Mouse (Mus musculus) kidney, embryonic 16.5 days (tissue): ENCODE measurements at regions not wholly inside any gene's neighbourhood (a gene's known extent, or its start where the extent isn't known, plus 50 kb on each side); places are given as distances from the start of the nearest gene placed in this dataset.

ENCODE experiments used
- ATAC-seq: fragments of 200-750 bp; cut with Nextera tagmentation; 2 replicates; pipeline ENCODE4 v1.8.0; 2017; ENCODE audit warnings: moderate TSS enrichment; ENCODE audit not compliant: low FRiP score, low TSS enrichment
- H3K27ac ChIP-seq: fragments of 300-500 bp; sonication (generic); 2 replicates; pipeline ENCODE4 v1.5.1; 2014; ENCODE audit warnings: low read length
- H3K27me3 ChIP-seq: fragments of 300-500 bp; sonication (generic); 2 replicates; pipeline ENCODE4 v1.6.1; 2014; ENCODE audit warnings: low read length, control low read depth, mixed read lengths; ENCODE audit not compliant: insufficient read depth
- H3K36me3 ChIP-seq: fragments of 300-500 bp; sonication (generic); 2 replicates; pipeline ENCODE4 v1.6.1; 2014; ENCODE audit warnings: low read length, control low read depth, mixed read lengths; ENCODE audit not compliant: insufficient read depth
- H3K4me1 ChIP-seq: fragments of 300-500 bp; sonication (generic); 2 replicates; pipeline ENCODE4 v1.6.1; 2014; ENCODE audit warnings: low read length, control low read depth, mixed read lengths; ENCODE audit not compliant: insufficient read depth
- H3K4me2 ChIP-seq: fragments of 300-500 bp; sonication (generic); replicated peaks from 2 replicates; pipeline ENCODE4 v1.6.1; 2014; ENCODE audit warnings: low read depth, low read length
- H3K4me3 ChIP-seq: fragments of 300-500 bp; sonication (generic); 2 replicates; pipeline ENCODE4 v1.5.1; 2014; ENCODE audit warnings: mild to moderate bottlenecking, low read length
- H3K9ac ChIP-seq: fragments of 300-500 bp; sonication (generic); replicated peaks from 2 replicates; pipeline ENCODE4 v1.6.1; 2014; ENCODE audit warnings: low read length
- H3K9me3 ChIP-seq: fragments of 300-500 bp; sonication (generic); 2 replicates; pipeline ENCODE4 v1.6.1; 2016; ENCODE audit warnings: low read length, control low read depth
- WGBS: fragments of 180-500 bp; shearing (Covaris S2); extraction: QIAGEN DNeasy Blood & Tissue Kit; methylation state at CpG from one replicate; pipeline ENCODE4 v1.1.7; 2014; 5-methylcytosine and 5-hydroxymethylcytosine counted together

- H3K4me2 ChIP-seq = no peak overlapping the region
- peak; percentile 71; the same call in 1 of the 2 replicates for ATAC-seq
- H3K4me3 ChIP-seq = no peak overlapping the region
- 52% methylated on average over 6 of the region's 6 CpGs for WGBS
- no peaks in the 10 kb centered on the region for H3K36me3 ChIP-seq
- 0 out of 2 replicates have a peak, but pooled peaks cover 3% of the 10 kb centered on the region for H3K4me1 ChIP-seq
- no peak overlapping the region for H3K9ac ChIP-seq
- no peaks in the 10 kb centered on the region for H3K9me3 ChIP-seq
- H3K27me3 ChIP-seq = no peaks in the 10 kb centered on the region
- H3K27ac ChIP-seq = no peak overlapping the region
These were observed 58.4 kb downstream of the Sox11 start for GRCm38 (mm10) chr12:27283964-27284363.

- H3K4me1 ChIP-seq = no peaks in the 10 kb centered on the region
- peak; percentile 42 for ATAC-seq
- H3K9me3 ChIP-seq = no peaks in the 10 kb centered on the region
- H3K27ac ChIP-seq = no peak overlapping the region
- no peaks in the 10 kb centered on the region for H3K27me3 ChIP-seq
- H3K36me3 ChIP-seq = no peaks in the 10 kb centered on the region
- H3K4me2 ChIP-seq = no peak overlapping the region
- H3K9ac ChIP-seq = no peak overlapping the region
- no peak overlapping the region for H3K4me3 ChIP-seq
These were observed 80.4 kb downstream of the Sox11 start for GRCm38 (mm10) chr12:27261965-27262364.

- ATAC-seq = peak; percentile 54; the same call in 1 of the 2 replicates
These were observed 88.2 kb downstream of the Sox11 start for GRCm38 (mm10) chr12:27254125-27254524.

GRCm38 (mm10) chr12:27251521-27251920 is 90.9 kb downstream of the Sox11 start:
- 76% methylated on average over 5 of the region's 5 CpGs for WGBS
- Histone ChIP-seq H3K27ac (no peak overlapping the region), H3K4me3 (no peak overlapping the region), H3K4me1 (peaks cover 5% of the 10 kb centered on the region; the same call in 1 of the 2 replicates), H3K27me3 (no peaks in the 10 kb centered on the region), H3K36me3 (no peaks in the 10 kb centered on the region), H3K9me3 (no peaks in the 10 kb centered on the region), H3K4me2 (no peak overlapping the region), H3K9ac (no peak overlapping the region)
- no peak for ATAC-seq

More at GRCm38 (mm10) chr12:27254125-27254524, 88.2 kb downstream of the Sox11 start:
- H3K4me1 ChIP-seq = peaks cover 5% of the 10 kb centered on the region; the same call in 1 of the 2 replicates
- no peak overlapping the region for H3K9ac ChIP-seq
- no peaks in the 10 kb centered on the region for H3K9me3 ChIP-seq
- no peak overlapping the region for H3K27ac ChIP-seq
- WGBS = 15% methylated on average over 3 of the region's 3 CpGs
- H3K27me3 ChIP-seq = no peaks in the 10 kb centered on the region
- no peaks in the 10 kb centered on the region for H3K36me3 ChIP-seq
- H3K4me2 ChIP-seq = no peak overlapping the region
- H3K4me3 ChIP-seq = no peak overlapping the region

- ATAC-seq = no peak
- no peaks in the 10 kb centered on the region for H3K9me3 ChIP-seq
- no peaks in the 10 kb centered on the region for H3K36me3 ChIP-seq
- H3K9ac ChIP-seq = no peak overlapping the region
- H3K4me3 ChIP-seq = no peak overlapping the region
- no peak overlapping the region for H3K4me2 ChIP-seq
- 86% methylated on average over 3 of the region's 3 CpGs for WGBS
- H3K4me1 ChIP-seq = no peaks in the 10 kb centered on the region
- no peak overlapping the region for H3K27ac ChIP-seq
- no peaks in the 10 kb centered on the region for H3K27me3 ChIP-seq
These were observed 93.9 kb downstream of the Sox11 start for GRCm38 (mm10) chr12:27248545-27248855.

GRCm38 (mm10) chr12:27247756-27248544 is 94.4 kb downstream of the Sox11 start:
- WGBS = 66% methylated on average over 10 of the region's 10 CpGs
- H3K27ac ChIP-seq = no peak overlapping the region
- no peak for ATAC-seq
- H3K4me1 ChIP-seq = no peaks in the 10 kb centered on the region
- no peak overlapping the region for H3K9ac ChIP-seq
- no peaks in the 10 kb centered on the region for H3K9me3 ChIP-seq
- H3K27me3 ChIP-seq = no peaks in the 10 kb centered on the region
- no peak overlapping the region for H3K4me3 ChIP-seq
- no peak overlapping the region for H3K4me2 ChIP-seq
- no peaks in the 10 kb centered on the region for H3K36me3 ChIP-seq

- no peaks in the 10 kb centered on the region for H3K36me3 ChIP-seq
- no peak overlapping the region for H3K27ac ChIP-seq
- H3K4me1 ChIP-seq = no peaks in the 10 kb centered on the region
- H3K27me3 ChIP-seq = no peaks in the 10 kb centered on the region
- H3K9me3 ChIP-seq = no peaks in the 10 kb centered on the region
- no peak overlapping the region for H3K9ac ChIP-seq
- WGBS = 64% methylated on average over 1 of the region's 1 CpGs
- H3K4me2 ChIP-seq = no peak overlapping the region
- ATAC-seq = no peak
- H3K4me3 ChIP-seq = no peak overlapping the region
These were observed 106.6 kb downstream of the Sox11 start for GRCm38 (mm10) chr12:27235748-27236147.

GRCm38 (mm10) chr12:27221541-27221940 is 120.8 kb downstream of the Sox11 start:
- no peaks in the 10 kb centered on the region for H3K9me3 ChIP-seq
- WGBS = 90% methylated on average over 3 of the region's 3 CpGs
- ATAC-seq = no peak

GRCm38 (mm10) chr12:27201191-27201590 is 141.2 kb downstream of the Sox11 start:
- Histone ChIP-seq H3K4me3 (no peak overlapping the region), H3K27me3 (no peaks in the 10 kb centered on the region), H3K9me3 (no peaks in the 10 kb centered on the region), H3K27ac (no peak overlapping the region), H3K9ac (no peak overlapping the region), H3K4me1 (no peaks in the 10 kb centered on the region), H3K4me2 (no peak overlapping the region), H3K36me3 (no peaks in the 10 kb centered on the region)
- WGBS = 59% methylated on average over 7 of the region's 7 CpGs
- ATAC-seq = no peak

More at GRCm38 (mm10) chr12:27221541-27221940, 120.8 kb downstream of the Sox11 start:
- H3K4me2 ChIP-seq = no peak overlapping the region
- no peak overlapping the region for H3K27ac ChIP-seq
- no peaks in the 10 kb centered on the region for H3K36me3 ChIP-seq
- no peaks in the 10 kb centered on the region for H3K4me1 ChIP-seq
- no peak overlapping the region for H3K9ac ChIP-seq
- H3K4me3 ChIP-seq = no peak overlapping the region
- H3K27me3 ChIP-seq = no peaks in the 10 kb centered on the region

GRCm38 (mm10) chr12:27194001-27194400 is 148.4 kb downstream of the Sox11 start:
- Histone ChIP-seq H3K4me3 (no peak overlapping the region), H3K36me3 (no peaks in the 10 kb centered on the region), H3K4me1 (no peaks in the 10 kb centered on the region), H3K9me3 (no peaks in the 10 kb centered on the region), H3K9ac (no peak overlapping the region), H3K4me2 (no peak overlapping the region), H3K27ac (no peak overlapping the region), H3K27me3 (no peaks in the 10 kb centered on the region)
- ATAC-seq = no peak
